Mouse (Mus musculus): ENCODE data around the gene Gan. TPM values are rescaled to one million over a fixed set of nuclear protein-coding genes. Genes with fewer than 3 reads are reported as not detected.

Gan gene
- polyA plus RNA-seq, 2 experiments = 3.6 to 7.6 TPM

- Histone ChIP-seq H3K27me3 (ENCODE audit: control insufficient read depth, insufficient read depth, low read length) (no peaks in the 10 kb centered on the region), H3K4me2 (replicated peaks; ENCODE audit: low read depth, low read length, severe bottlenecking) (no peak overlapping the region)
- 78% methylated on average over 2 of the region's 2 CpGs for WGBS
These were observed 8.6 kb downstream of the Gan start for GRCm38 (mm10) chr8:117166515-117166914.

GRCm38 (mm10) chr8:117167243-117167883, 9.4 kb downstream of the Gan start:
- DNase-seq (ENCODE audit: low spot score) = no peak
- no peak overlapping the region for H3K4me3 ChIP-seq (replicated peaks; ENCODE audit: low read length)

More at GRCm38 (mm10) chr8:117166515-117166914, 8.6 kb downstream of the Gan start:
- Histone ChIP-seq H3K4me1 (ENCODE audit: control insufficient read depth, insufficient read depth, low read length) (no peaks in the 10 kb centered on the region), H3K36me3 (ENCODE audit: control insufficient read depth, insufficient read depth, low read length) (no peaks in the 10 kb centered on the region; the same call in 1 of the 2 replicates), H3K27ac (replicated peaks; ENCODE audit: low read depth, low read length) (no peak overlapping the region), H3K4me3 (replicated peaks; ENCODE audit: low read length) (no peak overlapping the region), H3K9me3 (ENCODE audit: control insufficient read depth, low read length) (no peaks in the 10 kb centered on the region), H3K9ac (ENCODE audit: low read depth, low read length, severe bottlenecking) (no peak overlapping the region)
- no peak for TF ChIP-seq POLR2A (IDR thresholded peaks at IDR 0.05; ENCODE audit: borderline replicate concordance, extremely low read depth, insufficient read depth, insufficient read length)
- ATAC-seq (ENCODE audit: low FRiP score, low read depth) (no peak), DNase-seq (ENCODE audit: low spot score) (no peak)

GRCm38 (mm10) chr8:117168378-117168777, 10.4 kb downstream of the Gan start:
- DNase-seq (ENCODE audit: low spot score) (no peak), ATAC-seq (ENCODE audit: low FRiP score, low read depth) (no peak; the same call in 1 of the 2 replicates)
- peaks cover 4% of the 10 kb centered on the region for H3K4me1 ChIP-seq (ENCODE audit: control insufficient read depth, insufficient read depth, low read length)
- no peaks in the 10 kb centered on the region; the same call in 1 of the 2 replicates for H3K36me3 ChIP-seq (ENCODE audit: control insufficient read depth, insufficient read depth, low read length)
- no peak overlapping the region for H3K4me3 ChIP-seq (replicated peaks; ENCODE audit: low read length)
- H3K9me3 ChIP-seq (ENCODE audit: control insufficient read depth, low read length) = no peaks in the 10 kb centered on the region
- 80% methylated on average over 9 of the region's 9 CpGs for WGBS
- H3K4me2 ChIP-seq (replicated peaks; ENCODE audit: low read depth, low read length, severe bottlenecking) = no peak overlapping the region
- no peak overlapping the region for H3K27ac ChIP-seq (replicated peaks; ENCODE audit: low read depth, low read length)
- no peaks in the 10 kb centered on the region for H3K27me3 ChIP-seq (ENCODE audit: control insufficient read depth, insufficient read depth, low read length)
- H3K9ac ChIP-seq (ENCODE audit: low read depth, low read length, severe bottlenecking) = no peak overlapping the region
- TF ChIP-seq POLR2A (IDR thresholded peaks at IDR 0.05; ENCODE audit: borderline replicate concordance, extremely low read depth, insufficient read depth, insufficient read length) = no peak

More at GRCm38 (mm10) chr8:117167243-117167883, 9.4 kb downstream of the Gan start:
- TF ChIP-seq POLR2A (IDR thresholded peaks at IDR 0.05; ENCODE audit: borderline replicate concordance, extremely low read depth, insufficient read depth, insufficient read length) = no peak
- WGBS = 80% methylated on average over 8 of the region's 8 CpGs
- no peak for ATAC-seq (ENCODE audit: low FRiP score, low read depth)
- no peaks in the 10 kb centered on the region for H3K9me3 ChIP-seq (ENCODE audit: control insufficient read depth, low read length)
- H3K9ac ChIP-seq (ENCODE audit: low read depth, low read length, severe bottlenecking) = no peak overlapping the region
- no peaks in the 10 kb centered on the region for H3K4me1 ChIP-seq (ENCODE audit: control insufficient read depth, insufficient read depth, low read length)
- H3K36me3 ChIP-seq (ENCODE audit: control insufficient read depth, insufficient read depth, low read length) = no peaks in the 10 kb centered on the region; the same call in 1 of the 2 replicates
- no peak overlapping the region for H3K4me2 ChIP-seq (replicated peaks; ENCODE audit: low read depth, low read length, severe bottlenecking)
- H3K27me3 ChIP-seq (ENCODE audit: control insufficient read depth, insufficient read depth, low read length) = no peaks in the 10 kb centered on the region
- H3K27ac ChIP-seq (replicated peaks; ENCODE audit: low read depth, low read length) = no peak overlapping the region

- Histone ChIP-seq H3K9me3 (ENCODE audit: control insufficient read depth, low read length) (no peaks in the 10 kb centered on the region), H3K4me1 (ENCODE audit: control insufficient read depth, insufficient read depth, low read length) (peaks cover 4% of the 10 kb centered on the region)
- 84% methylated on average over 3 of the region's 3 CpGs for WGBS
These were observed 13.9 kb downstream of the Gan start for GRCm38 (mm10) chr8:117171826-117172225.

GRCm38 (mm10) chr8:117172904-117173303, 15.0 kb downstream of the Gan start:
- H3K4me2 ChIP-seq (replicated peaks; ENCODE audit: low read depth, low read length, severe bottlenecking) = no peak overlapping the region
- peak; percentile 28; the same call in 1 of the 2 replicates for ATAC-seq (ENCODE audit: low FRiP score, low read depth)
- no peak for TF ChIP-seq POLR2A (IDR thresholded peaks at IDR 0.05; ENCODE audit: borderline replicate concordance, extremely low read depth, insufficient read depth, insufficient read length)
- H3K4me1 ChIP-seq (ENCODE audit: control insufficient read depth, insufficient read depth, low read length) = peaks cover 4% of the 10 kb centered on the region
- no peak overlapping the region for H3K9ac ChIP-seq (ENCODE audit: low read depth, low read length, severe bottlenecking)
- H3K4me3 ChIP-seq (replicated peaks; ENCODE audit: low read length) = no peak overlapping the region
- peak; percentile 64 for DNase-seq (ENCODE audit: low spot score)
- H3K36me3 ChIP-seq (ENCODE audit: control insufficient read depth, insufficient read depth, low read length) = peaks cover 5% of the 10 kb centered on the region; the same call in 1 of the 2 replicates
- no peak overlapping the region for H3K27ac ChIP-seq (replicated peaks; ENCODE audit: low read depth, low read length)
- H3K27me3 ChIP-seq (ENCODE audit: control insufficient read depth, insufficient read depth, low read length) = no peaks in the 10 kb centered on the region
- WGBS = 49% methylated on average over 7 of the region's 7 CpGs
- no peaks in the 10 kb centered on the region for H3K9me3 ChIP-seq (ENCODE audit: control insufficient read depth, low read length)

More at GRCm38 (mm10) chr8:117171826-117172225, 13.9 kb downstream of the Gan start:
- no peak for ATAC-seq (ENCODE audit: low FRiP score, low read depth)
- H3K4me2 ChIP-seq (replicated peaks; ENCODE audit: low read depth, low read length, severe bottlenecking) = no peak overlapping the region
- H3K27ac ChIP-seq (replicated peaks; ENCODE audit: low read depth, low read length) = no peak overlapping the region
- TF ChIP-seq POLR2A (IDR thresholded peaks at IDR 0.05; ENCODE audit: borderline replicate concordance, extremely low read depth, insufficient read depth, insufficient read length) = no peak
- H3K9ac ChIP-seq (ENCODE audit: low read depth, low read length, severe bottlenecking) = no peak overlapping the region
- no peaks in the 10 kb centered on the region for H3K27me3 ChIP-seq (ENCODE audit: control insufficient read depth, insufficient read depth, low read length)
- no peak for DNase-seq (ENCODE audit: low spot score)
- H3K4me3 ChIP-seq (replicated peaks; ENCODE audit: low read length) = no peak overlapping the region
- peaks cover 2% of the 10 kb centered on the region; the same call in 1 of the 2 replicates for H3K36me3 ChIP-seq (ENCODE audit: control insufficient read depth, insufficient read depth, low read length)

Data from limb, embryonic 14.5 days (tissue).